8 mouse cellular contexts compared by ENCODE assay signal in the genomic region with DNA sequence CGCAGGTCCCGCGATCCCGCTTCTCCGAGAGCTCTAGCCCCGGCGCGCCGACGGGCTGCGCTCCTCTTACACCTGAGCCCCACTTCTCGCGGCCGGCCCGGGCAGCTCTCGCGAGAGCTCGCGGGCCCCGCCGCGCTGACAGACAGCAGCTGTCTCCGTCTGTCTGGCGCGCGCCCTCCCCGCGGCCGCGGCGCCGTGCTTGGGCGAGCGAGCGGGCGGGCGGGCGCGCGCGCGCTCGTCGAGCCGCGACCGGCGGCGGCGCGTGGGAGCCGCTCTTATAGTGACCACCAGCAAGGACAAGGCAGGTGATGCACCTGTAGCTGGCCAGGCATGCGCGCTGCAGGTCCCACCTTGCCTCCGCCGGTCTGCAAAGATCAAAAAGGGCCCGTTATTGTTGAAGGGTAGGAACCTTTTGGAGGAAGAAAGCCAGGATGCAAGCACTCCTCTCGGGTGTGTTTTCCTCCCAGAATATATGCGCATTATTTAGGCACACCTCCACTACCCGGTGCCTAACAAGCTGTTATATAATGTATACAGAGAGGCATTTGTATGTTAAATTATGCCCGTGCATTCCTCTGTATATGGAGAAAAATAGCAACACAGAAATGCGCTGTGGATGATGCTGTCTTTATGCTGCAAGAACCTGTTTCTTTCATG. TPM values are rescaled to one million over a fixed set of nuclear protein-coding genes. Genes with fewer than 3 reads are reported as not detected.
DNase-seq lines count a peak whose midpoint lies in the region; ATAC-seq and TF ChIP-seq lines count a peak whose summit lies in the region.

Pou4f1 (minus strand) TSS at position 34 of the 657 bp plus-strand sequence.

- under 1% methylated on average over 62 of the region's 62 CpGs for WGBS in forebrain, embryonic 15.5 days
- WGBS in lung, adult 2 months = under 1% methylated on average over 62 of the region's 62 CpGs
- under 1% methylated on average over 62 of the region's 62 CpGs for WGBS in neural tube, embryonic 15.5 days

- H3K4me2 ChIP-seq in forebrain, embryonic 15.5 days (replicated peaks) = peak within 1 kb of the TSS; percentile 92
- peak within 1 kb of the TSS; percentile 80 for H3K4me2 ChIP-seq in neural tube, embryonic 15.5 days

- TF ChIP-seq POLR2A in lung, adult 2 months (IDR thresholded peaks at IDR 0.05; ENCODE audit: borderline replicate concordance, extremely low read depth, low read depth, low read length) = no peak

- peak within 1 kb of the TSS; percentile 38 for H3K9ac ChIP-seq in forebrain, embryonic 15.5 days (replicated peaks)
- H3K9ac ChIP-seq in neural tube, embryonic 15.5 days (replicated peaks) = peak within 1 kb of the TSS; percentile 42

- H3K36me3 ChIP-seq in forebrain, embryonic 15.5 days = no peaks in the 10 kb centered on the region
- no peaks in the 10 kb centered on the region for H3K36me3 ChIP-seq in neural tube, embryonic 15.5 days

- peaks cover 82% of the 10 kb centered on the region for H3K27me3 ChIP-seq in forebrain, embryonic 15.5 days
- peaks cover 65% of the 10 kb centered on the region for H3K27me3 ChIP-seq in neural tube, embryonic 15.5 days (replicated peaks)

- peak; percentile 74 for ATAC-seq in activated CD4-positive, CD25-positive, alpha-beta regulatory T cell, adult 4 months
- peak; percentile 92 for ATAC-seq in forebrain, embryonic 15.5 days (replicated peaks)
- peak; percentile 92 for ATAC-seq in neural tube, embryonic 15.5 days (ENCODE audit: low FRiP score)

- no peak for TF ChIP-seq CTCF in lung, adult 2 months (IDR thresholded peaks at IDR 0.05; ENCODE audit: insufficient read depth, low read length)
- no peak for TF ChIP-seq CTCF in layer of hippocampus, adult 2 months (conservative IDR thresholded peaks at IDR 0.05)

- no peaks in the 10 kb centered on the region for H3K9me3 ChIP-seq in forebrain, embryonic 15.5 days
- H3K9me3 ChIP-seq in neural tube, embryonic 15.5 days (replicated peaks) = no peaks in the 10 kb centered on the region

- DNase-seq in cerebellum, postnatal 14 days = peak; percentile 50 to 65
- DNase-seq in cerebellum, adult 11 months = no peak
- DNase-seq in induced T-regulatory cell, adult 2 months (ENCODE audit: low read depth) = peak; percentile 75
- no peak for DNase-seq in lung, adult 2 months
- DNase-seq in layer of hippocampus, adult 2 months (ENCODE audit: low spot score in 2 of 2) = no peak

- peaks cover 32% of the 10 kb centered on the region for H3K4me1 ChIP-seq in forebrain, embryonic 15.5 days
- H3K4me1 ChIP-seq in lung, adult 2 months (ENCODE audit: control insufficient read depth, insufficient read depth, low read length) = peaks cover 7% of the 10 kb centered on the region
- H3K4me1 ChIP-seq in neural tube, embryonic 15.5 days = peaks cover 47% of the 10 kb centered on the region

- peak within 1 kb of the TSS; percentile 58 for H3K4me3 ChIP-seq in forebrain, embryonic 15.5 days
- H3K4me3 ChIP-seq in lung, adult 2 months (replicated peaks; ENCODE audit: extremely low read depth, low read depth, low read length) = peak within 1 kb of the TSS; percentile 10
- peak within 1 kb of the TSS; percentile 58 for H3K4me3 ChIP-seq in neural tube, embryonic 15.5 days (replicated peaks)
- H3K4me3 ChIP-seq in layer of hippocampus, adult 2 months = no peak within 1 kb of the TSS

- H3K27ac ChIP-seq in forebrain, embryonic 15.5 days (replicated peaks) = no peak within 1 kb of the TSS
- H3K27ac ChIP-seq in neural tube, embryonic 15.5 days (replicated peaks) = peak within 1 kb of the TSS; percentile 80
- H3K27ac ChIP-seq in layer of hippocampus, adult 2 months = no peak within 1 kb of the TSS

RNA-seq across cellular contexts. Expression of gene Pou4f1, which starts in this region (rescaled TPM):
- 1 to 10 TPM in 1 of 2 experiments, under 1 TPM in 1; 0.90 to 1.9 TPM for polyA plus RNA-seq in activated CD4-positive, CD25-positive, alpha-beta regulatory T cell, adult 4 months (2017; shearing (Covaris generic))
- polyA plus RNA-seq in forebrain, embryonic 15.5 days (2015; fragmentation: Nextera tagmentation; extraction: Ambion mirVana) = 2.6 and 3.1 TPM in 2 replicates
- 0.06 TPM in 2 replicates for polyA plus RNA-seq in lung, adult 2 months (2012; rRNA removed)
- 58.7 and 73.4 TPM in 2 replicates for polyA plus RNA-seq in neural tube, embryonic 15.5 days (2015; fragmentation: Nextera tagmentation; extraction: Ambion mirVana)
- not detected for total RNA-seq in layer of hippocampus, adult 2 months (2021)

Comparison
In these comparisons a context has a peak if more than half of its experiments do, and no peak if none do; other contexts are left out.
1. RNA of gene Pou4f1 (polyA plus RNA-seq): 58.7 to 73.4 TPM in neural tube, embryonic 15.5 days; 2.6 to 3.1 TPM in forebrain, embryonic 15.5 days, 0.90 to 1.9 TPM in activated CD4-positive, CD25-positive, alpha-beta regulatory T cell, adult 4 months and 0.06 TPM in lung, adult 2 months; every median in the first group is over 10 times any median in the second.
2. DNase-seq: peak in cerebellum, postnatal 14 days (2 of 2) and induced T-regulatory cell, adult 2 months (single experiment); none in cerebellum, adult 11 months (single experiment), lung, adult 2 months (single experiment) and layer of hippocampus, adult 2 months (0 of 2).
3. Peak in every context shown above with its lines, with median percentiles within 50 percentile points of each other: ATAC-seq.